ENCODE assay signal across 8 mouse cellular contexts in genomic region chr4:119233256-119233901, GRCm38 (mm10). TPM values are rescaled to one million over a fixed set of nuclear protein-coding genes. Genes with fewer than 3 reads are reported as not detected.
A peak's percentile ranks its signal among the peaks of the same experiment; 100 is the strongest.
DNase-seq lines count a peak whose midpoint lies in the region; ATAC-seq and TF ChIP-seq lines count a peak whose summit lies in the region.

No protein-coding gene starts in this region.

- H3K4me3 ChIP-seq in E14TG2a.4 (replicated peaks; ENCODE audit: low read length), result peak overlapping the region; percentile 96
- H3K4me3 ChIP-seq in heart, embryonic 15.5 days, result peak overlapping the region; percentile 77
- peak overlapping the region; percentile 75 for H3K4me3 ChIP-seq in liver, embryonic 15.5 days (replicated peaks)
- peak overlapping the region; percentile 89 for H3K4me3 ChIP-seq in neural tube, embryonic 12.5 days

- H3K9ac ChIP-seq in heart, embryonic 15.5 days, result peak overlapping the region; percentile 81
- peak overlapping the region; percentile 75 for H3K9ac ChIP-seq in liver, embryonic 15.5 days
- peak overlapping the region; percentile 76 for H3K9ac ChIP-seq in neural tube, embryonic 12.5 days

- WGBS in heart, embryonic 15.5 days, result under 1% methylated on average over 36 of the region's 36 CpGs
- under 1% methylated on average over 36 of the region's 36 CpGs for WGBS in liver, embryonic 15.5 days (ENCODE audit: insufficient replicate concordance)
- under 1% methylated on average over 36 of the region's 36 CpGs for WGBS in neural tube, embryonic 12.5 days

- H3K27ac ChIP-seq in heart, embryonic 15.5 days, result peak overlapping the region; percentile 65
- peak overlapping the region; percentile 42; the same call in 1 of the 2 replicates for H3K27ac ChIP-seq in liver, embryonic 15.5 days (replicated peaks)
- H3K27ac ChIP-seq in neural tube, embryonic 12.5 days, result no peak overlapping the region

- H3K4me2 ChIP-seq in heart, embryonic 15.5 days, result peak overlapping the region; percentile 84
- peak overlapping the region; percentile 100 for H3K4me2 ChIP-seq in liver, embryonic 15.5 days
- H3K4me2 ChIP-seq in neural tube, embryonic 12.5 days (replicated peaks), result peak overlapping the region; percentile 92

- peak; percentile 11; the same call in 1 of the 2 replicates for ATAC-seq in erythroblast, adult 5-6 weeks (replicated peaks; ENCODE audit: low FRiP score, poor library complexity, severe bottlenecking)
- ATAC-seq in heart, embryonic 15.5 days (replicated peaks; ENCODE audit: insufficient number of reproducible peaks, insufficient read depth, low FRiP score, low read depth), result peak; percentile 21
- peak; percentile 47 for ATAC-seq in liver, embryonic 15.5 days (ENCODE audit: insufficient read depth)
- peak; percentile 29 for ATAC-seq in neural tube, embryonic 12.5 days (ENCODE audit: low FRiP score, low read depth)

- peaks cover 14% of the 10 kb centered on the region for H3K27me3 ChIP-seq in E14TG2a.4 (ENCODE audit: insufficient read depth, low read length)
- no peaks in the 10 kb centered on the region for H3K27me3 ChIP-seq in heart, embryonic 15.5 days
- H3K27me3 ChIP-seq in liver, embryonic 15.5 days, result peaks cover 17% of the 10 kb centered on the region
- no peaks in the 10 kb centered on the region for H3K27me3 ChIP-seq in neural tube, embryonic 12.5 days (replicated peaks)

- no peak for TF ChIP-seq CTCF in E14TG2a.4 (conservative IDR thresholded peaks at IDR 0.05; ENCODE audit: low read length)

- H3K9me3 ChIP-seq in E14TG2a.4 (ENCODE audit: low read length), result no peaks in the 10 kb centered on the region
- no peaks in the 10 kb centered on the region for H3K9me3 ChIP-seq in heart, embryonic 15.5 days (replicated peaks)
- no peaks in the 10 kb centered on the region for H3K9me3 ChIP-seq in liver, embryonic 15.5 days (replicated peaks)
- H3K9me3 ChIP-seq in neural tube, embryonic 12.5 days, result no peaks in the 10 kb centered on the region

- peaks cover 49% of the 10 kb centered on the region for H3K36me3 ChIP-seq in E14TG2a.4 (ENCODE audit: insufficient read depth, low read length)
- H3K36me3 ChIP-seq in heart, embryonic 15.5 days, result peaks cover 25% of the 10 kb centered on the region
- peaks cover 2% of the 10 kb centered on the region; the same call in 1 of the 2 replicates for H3K36me3 ChIP-seq in liver, embryonic 15.5 days (replicated peaks)
- peaks cover 14% of the 10 kb centered on the region for H3K36me3 ChIP-seq in neural tube, embryonic 12.5 days

- DNase-seq in adrenal gland, adult 8-10 months, result peak; percentile 39
- peak; percentile 67 for DNase-seq in kidney, postnatal 10 days
- no peak for DNase-seq in spleen, postnatal 36 days (ENCODE audit: low spot score in 2 of 2)

- peaks cover 50% of the 10 kb centered on the region for H3K4me1 ChIP-seq in E14TG2a.4 (replicated peaks; ENCODE audit: low read depth, low read length)
- peaks cover 20% of the 10 kb centered on the region for H3K4me1 ChIP-seq in heart, embryonic 15.5 days (replicated peaks)
- peaks cover 29% of the 10 kb centered on the region for H3K4me1 ChIP-seq in liver, embryonic 15.5 days (replicated peaks)
- peaks cover 9% of the 10 kb centered on the region; the same call in 1 of the 2 replicates for H3K4me1 ChIP-seq in neural tube, embryonic 12.5 days

RNA-seq across cellular contexts. Expression of gene P3h1, which starts 0.7 kb away (rescaled TPM):
- 10 to 100 TPM; 26.1 to 35.2 (median 28.6) TPM for total RNA-seq in adrenal gland, adult 8-10 months (2022)
- 1.5 and 4.2 TPM in 2 replicates for total RNA-seq in erythroblast, adult 5-6 weeks (2015; ENCODE audit: low replicate concordance)
- total RNA-seq in erythroblast, adult 5-6 weeks (2017; ENCODE audit: low replicate concordance), result 1.8 and 2.9 TPM in 2 replicates
- 29.1 and 35.4 TPM in 2 replicates for polyA plus RNA-seq in heart, embryonic 15.5 days (2015; fragmentation: Nextera tagmentation; extraction: Ambion mirVana)
- 8.0 and 9.2 TPM in 2 replicates for polyA plus RNA-seq in liver, embryonic 15.5 days (2015; fragmentation: Nextera tagmentation; extraction: Ambion mirVana)
- 14.8 and 15.0 TPM in 2 replicates for polyA plus RNA-seq in neural tube, embryonic 12.5 days (2016; fragmentation: Nextera tagmentation; extraction: Ambion mirVana)

RNA-seq across cellular contexts. Expression of gene AU022252, which starts 0.9 kb away (rescaled TPM):
- 10 to 100 TPM; 19.4 to 42.9 (median 27.2) TPM for total RNA-seq in adrenal gland, adult 8-10 months (2022)
- 0.84 and 0.96 TPM in 2 replicates for total RNA-seq in erythroblast, adult 5-6 weeks (2015; ENCODE audit: low replicate concordance)
- total RNA-seq in erythroblast, adult 5-6 weeks (2017; ENCODE audit: low replicate concordance), result 1.3 and 1.4 TPM in 2 replicates
- polyA plus RNA-seq in heart, embryonic 15.5 days (2015; fragmentation: Nextera tagmentation; extraction: Ambion mirVana), result 23.9 and 24.4 TPM in 2 replicates
- polyA plus RNA-seq in liver, embryonic 15.5 days (2015; fragmentation: Nextera tagmentation; extraction: Ambion mirVana), result 11.4 and 11.5 TPM in 2 replicates
- 39.8 and 40.9 TPM in 2 replicates for polyA plus RNA-seq in neural tube, embryonic 12.5 days (2016; fragmentation: Nextera tagmentation; extraction: Ambion mirVana)

RNA-seq across cellular contexts. Expression of gene Tmem269, which starts 15.4 kb away (rescaled TPM):
- under 1 TPM in 2 of 4 experiments, not detected in 2; 0.30 to 0.62 TPM for total RNA-seq in adrenal gland, adult 8-10 months (2022)
- total RNA-seq in erythroblast, adult 5-6 weeks (2015; ENCODE audit: low replicate concordance), result not detected in 2 replicates
- not detected in 2 replicates for total RNA-seq in erythroblast, adult 5-6 weeks (2017; ENCODE audit: low replicate concordance)
- 0.16 TPM in 2 replicates for polyA plus RNA-seq in heart, embryonic 15.5 days (2015; fragmentation: Nextera tagmentation; extraction: Ambion mirVana)
- polyA plus RNA-seq in liver, embryonic 15.5 days (2015; fragmentation: Nextera tagmentation; extraction: Ambion mirVana), result not detected in 2 replicates
- polyA plus RNA-seq in neural tube, embryonic 12.5 days (2016; fragmentation: Nextera tagmentation; extraction: Ambion mirVana), result 0.26 and 0.28 TPM in 2 replicates

RNA-seq across cellular contexts. Expression of gene Cldn19, which starts 21.8 kb away (rescaled TPM):
- under 1 TPM in 3 of 4 experiments, not detected in 1; 0.06 to 0.40 (median 0.28) TPM for total RNA-seq in adrenal gland, adult 8-10 months (2022)
- total RNA-seq in erythroblast, adult 5-6 weeks (2015; ENCODE audit: low replicate concordance), result not detected in 2 replicates
- total RNA-seq in erythroblast, adult 5-6 weeks (2017; ENCODE audit: low replicate concordance), result not detected in 2 replicates
- 0.23 TPM in 1 of 2 replicates, not detected in the other for polyA plus RNA-seq in heart, embryonic 15.5 days (2015; fragmentation: Nextera tagmentation; extraction: Ambion mirVana)
- polyA plus RNA-seq in liver, embryonic 15.5 days (2015; fragmentation: Nextera tagmentation; extraction: Ambion mirVana), result not detected in 2 replicates
- 0.08 and 0.22 TPM in 2 replicates for polyA plus RNA-seq in neural tube, embryonic 12.5 days (2016; fragmentation: Nextera tagmentation; extraction: Ambion mirVana)

RNA-seq across cellular contexts. Expression of gene Svbp, which starts 38.3 kb away (rescaled TPM):
- total RNA-seq in adrenal gland, adult 8-10 months (2022), result 10 to 100 TPM; 15.8 to 25.3 (median 17.1) TPM
- 21.7 and 32.1 TPM in 2 replicates for total RNA-seq in erythroblast, adult 5-6 weeks (2015; ENCODE audit: low replicate concordance)
- 36.0 and 124 TPM in 2 replicates for total RNA-seq in erythroblast, adult 5-6 weeks (2017; ENCODE audit: low replicate concordance)
- 111 and 124 TPM in 2 replicates for polyA plus RNA-seq in heart, embryonic 15.5 days (2015; fragmentation: Nextera tagmentation; extraction: Ambion mirVana)
- polyA plus RNA-seq in liver, embryonic 15.5 days (2015; fragmentation: Nextera tagmentation; extraction: Ambion mirVana), result 82.6 and 91.9 TPM in 2 replicates
- polyA plus RNA-seq in neural tube, embryonic 12.5 days (2016; fragmentation: Nextera tagmentation; extraction: Ambion mirVana), result 185 and 200 TPM in 2 replicates

Comparison
In these comparisons a context has a peak if more than half of its experiments do, and no peak if none do; other contexts are left out.
1. DNase-seq: peak in adrenal gland, adult 8-10 months (single experiment) and kidney, postnatal 10 days (single experiment); none in spleen, postnatal 36 days (0 of 2).
2. Peak in every context shown above with its lines, with median percentiles within 50 percentile points of each other: H3K4me3 ChIP-seq, ATAC-seq, H3K4me2 ChIP-seq and H3K9ac ChIP-seq.